Mouse (Mus musculus): ENCODE data around the gene Tia1.

Gene Tia1

DNA sequence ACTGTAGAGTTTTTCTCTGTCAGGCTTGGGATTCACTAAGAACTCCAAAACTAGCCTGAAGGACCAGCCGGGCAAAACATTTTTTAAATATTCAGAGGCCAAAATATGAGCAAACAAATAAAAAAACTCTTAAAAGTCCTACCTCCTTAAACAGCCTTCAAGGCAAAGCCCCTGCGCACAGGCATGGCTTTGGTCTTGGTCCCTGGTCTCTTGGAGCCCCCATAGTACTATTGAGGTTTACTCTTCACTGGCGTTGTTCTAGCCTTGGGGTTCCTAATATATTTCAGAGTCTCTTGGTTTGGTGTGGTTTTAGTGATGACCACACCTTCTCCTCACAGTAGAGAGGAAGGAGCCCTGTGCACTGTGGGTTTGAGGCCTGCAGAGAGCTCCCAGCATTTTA, 27.5 kb downstream of the Tia1 start:
- no peak for DNase-seq (ENCODE audit: low spot score in 2 of 2)

DNA sequence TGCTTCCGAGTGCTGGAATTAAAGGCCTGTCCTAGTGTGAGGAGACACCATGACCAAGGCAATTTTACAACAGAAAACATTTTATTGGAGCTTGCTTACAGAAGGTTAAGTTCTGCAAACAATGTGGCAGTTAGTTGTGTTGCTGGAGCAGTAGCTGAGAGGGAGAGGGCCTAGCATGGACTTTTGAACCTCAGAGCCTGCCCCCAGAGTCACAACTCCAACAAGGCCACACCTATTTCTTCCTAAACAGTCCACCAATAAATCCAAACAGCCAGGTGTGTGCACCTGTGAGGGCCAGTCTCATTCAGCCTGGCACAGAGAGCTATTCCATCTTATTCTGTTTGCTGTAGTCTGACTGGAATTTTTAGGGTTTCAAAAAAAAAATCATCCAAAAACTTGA, 29.7 kb downstream of the Tia1 start:
- no peak for DNase-seq (ENCODE audit: low spot score in 2 of 2)

DNA sequence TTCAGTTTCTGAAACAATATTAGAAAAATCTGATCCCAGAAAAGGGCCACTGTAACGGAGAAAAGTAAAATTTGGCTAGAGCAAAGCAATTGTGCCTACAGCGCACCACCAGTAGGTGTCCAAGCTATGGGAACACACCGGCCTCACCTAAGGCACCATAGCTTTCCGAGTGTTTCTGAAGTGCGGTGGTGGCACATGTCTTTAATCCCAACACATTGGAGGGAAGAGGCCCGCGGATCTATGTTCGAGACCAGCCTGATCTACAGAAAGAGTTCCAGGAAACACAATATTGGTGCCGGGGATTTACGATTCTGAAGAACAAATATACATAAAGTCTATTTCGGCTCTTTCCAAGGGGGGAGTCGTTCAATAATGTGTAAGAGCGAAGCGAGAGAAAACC, 33.7 kb downstream of the Tia1 start:
- peak; percentile 17 to 29 for DNase-seq (ENCODE audit: low spot score in 2 of 2)

DNA sequence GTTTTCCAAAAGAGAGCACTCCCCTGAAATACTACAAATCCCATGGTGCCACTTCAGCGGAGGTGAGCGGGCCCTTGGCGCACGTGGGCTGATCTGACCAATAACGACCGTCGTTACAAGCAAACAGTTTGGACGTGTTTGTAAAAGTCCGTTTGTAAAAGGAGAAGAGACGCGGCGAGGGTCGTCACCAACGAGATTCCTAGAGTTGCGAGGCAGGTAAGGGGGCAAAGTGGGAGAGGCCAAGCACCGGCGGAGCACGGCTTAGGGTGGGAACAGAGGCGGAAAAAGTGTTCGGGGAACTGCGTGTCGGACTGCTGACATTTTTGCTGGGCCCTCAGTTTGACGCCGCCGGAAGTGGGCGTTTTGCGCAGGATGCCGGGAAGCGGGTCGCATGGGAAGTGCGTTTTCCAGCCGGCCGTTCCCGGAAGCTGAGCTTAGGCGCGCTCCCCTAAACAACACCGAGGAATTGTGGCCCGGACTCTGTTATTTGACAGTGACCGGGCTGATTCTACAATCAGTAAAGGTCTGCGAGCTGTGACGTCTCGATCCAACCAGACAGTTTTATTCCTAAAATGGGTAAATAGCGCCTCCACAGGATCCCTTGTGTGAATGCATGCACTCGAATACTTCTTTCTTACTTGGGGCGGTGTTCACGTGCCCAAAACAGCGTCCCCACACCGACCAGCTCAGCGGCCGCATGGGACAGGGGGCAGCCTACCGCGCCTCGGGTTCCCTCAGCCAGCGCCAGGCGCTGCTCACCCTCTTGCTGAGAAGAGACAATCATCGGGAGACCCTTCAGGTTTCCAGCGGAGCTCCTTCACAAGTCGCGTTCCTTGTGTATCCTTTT, 34.5 kb downstream of the Tia1 start, which contains the start of gene C87436:
TSS of gene C87436 (plus strand) at position 103 of the 847 bp plus-strand sequence.
- DNase-seq (ENCODE audit: low spot score in 2 of 2), result peak; percentile 96 to 97

DNA sequence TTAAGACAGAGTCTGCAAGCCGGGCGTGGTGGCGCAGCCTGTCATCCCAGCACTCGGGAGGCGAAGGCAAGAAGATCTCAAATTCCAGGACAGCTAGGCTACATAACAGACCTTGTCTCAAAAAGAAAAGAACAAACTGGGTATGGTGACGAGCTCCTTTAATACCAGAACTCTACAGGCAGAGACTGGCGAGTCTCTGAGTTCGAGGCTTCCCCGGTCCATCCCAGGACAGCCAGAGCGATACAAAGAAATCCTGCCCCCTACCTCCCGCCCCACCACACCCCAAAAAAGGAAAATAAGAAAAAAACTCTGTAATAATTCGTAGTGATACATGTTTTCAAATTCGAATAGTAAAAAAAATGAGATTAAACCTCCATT, 35.1 kb downstream of the Tia1 start:
- no peak for DNase-seq (ENCODE audit: low spot score in 2 of 2)

DNA sequence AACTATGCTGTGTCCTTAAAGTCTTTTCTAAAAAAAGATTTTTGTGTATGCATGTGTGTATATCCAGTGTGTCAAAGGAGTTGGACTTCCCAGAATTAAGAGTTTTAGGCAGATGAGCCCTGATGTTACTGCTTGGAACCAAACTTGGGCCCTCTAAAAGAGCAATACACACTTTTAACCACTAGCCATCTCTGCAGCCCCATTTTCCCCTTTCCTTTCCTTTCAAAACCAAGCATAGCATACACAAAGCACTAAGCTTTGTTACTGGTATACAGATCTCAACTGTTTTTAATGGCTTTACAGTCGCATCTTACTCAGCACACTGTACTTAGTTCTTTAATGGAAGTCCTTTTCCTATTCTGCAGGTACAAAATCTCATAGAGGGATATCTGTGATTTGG, 35.5 kb downstream of the Tia1 start:
- DNase-seq (ENCODE audit: low spot score in 2 of 2), result no peak

DNA sequence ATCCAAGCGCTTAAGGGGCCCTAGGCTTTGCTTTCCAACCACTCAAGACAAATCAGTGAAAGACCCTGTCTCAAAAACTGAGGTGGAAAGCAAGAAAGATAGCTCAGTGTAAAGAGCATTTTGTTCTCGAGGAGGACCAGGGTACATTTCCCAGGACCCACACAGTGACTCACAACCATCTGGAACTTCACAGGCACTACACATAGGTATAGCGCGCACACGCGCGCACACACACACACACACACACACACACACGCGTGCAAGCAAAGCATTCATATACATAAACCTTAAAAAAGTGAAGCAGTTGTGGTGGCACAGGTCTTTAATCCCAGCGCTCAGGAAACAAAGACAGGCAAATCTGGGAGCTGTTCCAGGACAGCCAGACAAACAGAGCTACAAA, 37.6 kb downstream of the Tia1 start:
- DNase-seq (ENCODE audit: low spot score in 2 of 2), result no peak

DNA sequence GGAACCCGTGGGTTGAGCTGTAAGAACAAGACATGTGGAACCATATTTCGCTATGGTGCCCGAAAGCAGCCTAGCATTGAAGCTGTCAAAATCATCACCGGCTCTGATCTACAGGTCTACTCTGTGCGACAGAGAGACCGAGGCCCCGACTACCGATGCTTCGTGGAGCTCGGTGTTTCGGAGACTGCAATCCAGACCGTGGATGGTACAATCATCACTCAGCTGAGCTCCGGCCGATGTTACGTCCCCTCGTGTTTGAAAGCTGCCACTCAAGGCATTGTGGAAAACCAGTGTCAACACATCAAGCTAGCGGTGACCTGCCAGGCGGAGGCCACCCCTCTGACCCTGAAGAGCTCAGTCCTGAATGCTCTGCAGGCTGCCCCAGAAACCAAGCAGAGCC, 41.5 kb downstream of the Tia1 start:
- DNase-seq (ENCODE audit: low spot score in 2 of 2), result no peak

DNA sequence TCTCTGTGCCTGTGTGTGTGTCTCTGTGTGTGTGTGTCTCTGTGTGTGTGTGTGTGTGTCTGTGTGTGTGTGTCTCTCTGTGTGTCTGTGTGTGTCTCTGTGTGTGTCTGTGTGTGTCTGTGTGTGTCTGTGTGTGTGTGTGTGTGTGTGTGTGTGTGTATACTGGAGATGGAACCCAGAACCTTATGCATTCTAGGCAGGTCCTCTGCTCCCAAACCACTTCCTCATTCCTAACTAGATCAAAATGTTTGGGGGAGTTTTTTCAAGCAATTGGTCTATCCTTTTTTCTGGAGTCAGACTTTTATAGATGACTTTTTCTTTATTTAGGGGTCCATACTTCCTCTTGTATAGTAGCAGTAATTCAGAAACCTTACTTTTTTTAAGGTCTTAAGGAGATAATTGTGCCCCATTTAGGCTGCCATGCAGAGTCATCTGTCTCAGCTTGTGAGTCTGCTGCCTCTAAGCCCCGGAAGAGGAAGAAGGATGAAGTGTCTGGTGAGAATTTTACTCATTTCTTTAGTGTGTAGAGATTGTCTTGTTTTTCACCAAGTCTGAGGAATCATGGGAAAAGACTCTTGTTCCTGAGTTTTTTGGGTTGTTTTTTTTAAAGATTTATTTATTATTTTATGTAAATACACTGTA, 43.0 kb downstream of the Tia1 start:
- DNase-seq (ENCODE audit: low spot score in 2 of 2), result no peak

DNA sequence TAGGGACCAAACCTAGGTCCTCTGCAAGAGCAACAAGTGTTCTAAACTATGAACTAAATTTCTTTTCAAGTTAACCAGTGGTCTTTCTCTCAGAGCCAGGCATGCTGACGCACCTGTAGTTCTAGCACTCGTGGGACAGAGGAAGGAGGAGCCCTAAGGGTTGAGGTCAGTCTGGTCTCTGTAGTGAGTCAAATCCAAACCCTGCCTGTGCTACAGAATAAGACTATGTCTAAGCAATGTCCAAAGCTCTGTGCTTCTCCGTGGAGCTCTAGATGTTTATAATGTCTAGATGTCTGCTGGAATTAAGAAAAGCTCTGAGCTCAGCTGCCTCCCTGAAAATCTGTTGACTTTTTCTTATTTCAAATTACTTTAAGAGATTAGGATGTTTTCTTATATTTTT, 52.7 kb downstream of the Tia1 start:
- DNase-seq (ENCODE audit: low spot score in 2 of 2), result no peak

DNA sequence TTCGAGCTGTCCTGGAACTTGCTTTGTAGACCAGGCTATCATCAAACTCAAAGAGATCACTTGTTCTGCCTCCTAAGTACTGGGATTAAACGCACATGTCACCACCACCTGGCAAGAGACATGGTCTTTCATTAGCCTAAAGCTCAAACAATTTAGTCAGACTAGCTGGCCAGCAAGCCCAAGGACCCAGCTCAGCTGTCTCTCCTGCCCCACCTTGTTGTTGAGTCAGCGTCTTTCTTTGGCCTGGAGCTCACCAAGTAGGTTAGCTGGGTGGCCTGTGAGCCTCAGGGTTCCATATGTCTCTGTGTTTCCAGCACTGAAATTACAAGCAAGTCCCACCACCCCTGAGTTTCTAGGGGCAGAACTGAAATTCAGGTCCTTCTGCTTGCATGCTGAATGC, 59.1 kb downstream of the Tia1 start:
- no peak for DNase-seq (ENCODE audit: low spot score in 2 of 2)

DNA sequence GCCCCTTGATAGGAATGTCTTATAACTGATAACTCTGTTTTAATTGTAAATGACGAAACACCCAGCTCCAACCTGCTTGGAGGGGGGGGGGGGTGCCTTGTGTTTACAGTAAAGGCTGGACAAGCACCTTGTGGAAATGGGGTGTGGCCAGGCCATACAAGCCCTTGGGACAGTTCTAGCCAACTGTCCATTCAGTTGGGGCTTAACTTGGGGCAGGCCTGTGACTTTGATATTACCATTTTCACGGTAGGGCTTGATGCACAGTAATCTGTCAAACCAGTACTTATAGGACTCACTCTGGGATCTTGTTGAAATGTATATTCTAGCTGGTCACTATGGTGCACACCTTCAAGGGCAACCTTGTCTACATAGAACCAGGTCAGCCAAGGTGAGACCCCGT, 67.3 kb downstream of the Tia1 start:
- DNase-seq (ENCODE audit: low spot score in 2 of 2), result no peak

DNA sequence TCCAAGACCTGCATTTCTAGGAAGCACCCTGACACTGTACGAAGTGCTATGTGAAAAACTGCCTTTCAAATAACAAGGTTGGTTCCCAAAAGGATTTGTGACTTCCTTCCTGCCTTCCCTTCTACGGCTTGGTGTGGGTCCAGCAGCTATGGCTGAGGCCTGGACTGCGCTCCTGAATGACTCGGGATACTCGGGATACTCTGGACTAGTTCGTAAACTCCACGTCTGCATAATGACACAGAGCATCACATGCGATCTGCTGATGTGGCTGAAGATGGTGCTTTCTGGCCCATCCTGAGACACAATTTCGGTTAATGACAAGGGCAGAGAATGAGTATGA, 67.7 kb downstream of the Tia1 start:
- no peak for DNase-seq (ENCODE audit: low spot score in 2 of 2)

DNA sequence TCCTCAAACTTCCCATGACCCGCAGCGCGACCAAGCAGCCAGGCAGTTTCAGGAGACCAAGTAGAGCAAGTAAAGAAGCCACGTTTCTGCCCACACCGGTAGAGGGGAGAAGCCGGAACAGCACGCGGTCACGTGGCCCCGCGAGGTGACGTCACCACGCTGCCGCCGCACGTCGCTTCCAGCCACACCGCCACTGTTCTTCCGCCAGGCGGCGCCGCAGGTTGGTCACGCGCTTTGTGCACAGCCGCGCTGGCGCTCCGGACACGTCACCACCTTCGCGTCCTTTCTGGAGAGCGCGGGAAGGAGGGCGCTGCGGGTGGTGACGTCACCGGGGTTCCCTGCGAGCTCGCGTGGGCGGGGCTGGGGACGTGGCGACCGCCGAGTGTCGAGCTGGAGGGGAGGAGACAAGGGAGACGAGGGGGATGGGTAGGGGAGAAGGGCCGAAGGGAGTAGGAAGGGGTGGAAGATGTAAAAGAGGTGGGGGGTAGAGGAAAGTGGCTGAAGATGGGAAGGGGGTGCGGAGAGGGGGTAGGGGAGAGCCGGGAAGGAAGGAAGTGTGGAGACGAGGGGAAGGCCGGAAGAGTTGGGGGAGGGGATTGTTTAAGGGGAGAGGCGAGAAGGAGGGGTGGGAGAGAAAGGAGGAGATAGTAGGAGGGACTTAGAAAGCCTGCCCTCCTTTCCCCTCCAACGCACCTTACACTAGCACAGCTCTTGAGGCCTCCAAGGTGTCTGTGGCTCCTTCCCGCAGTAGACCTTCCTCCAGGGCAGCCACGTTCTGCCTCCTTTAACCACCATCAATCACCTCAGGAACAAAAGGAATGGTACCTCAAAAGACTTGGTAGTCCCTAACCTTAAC, 68.3 kb downstream of the Tia1 start:
- peak; percentile 99 to 100 for DNase-seq (ENCODE audit: low spot score in 2 of 2)

DNA sequence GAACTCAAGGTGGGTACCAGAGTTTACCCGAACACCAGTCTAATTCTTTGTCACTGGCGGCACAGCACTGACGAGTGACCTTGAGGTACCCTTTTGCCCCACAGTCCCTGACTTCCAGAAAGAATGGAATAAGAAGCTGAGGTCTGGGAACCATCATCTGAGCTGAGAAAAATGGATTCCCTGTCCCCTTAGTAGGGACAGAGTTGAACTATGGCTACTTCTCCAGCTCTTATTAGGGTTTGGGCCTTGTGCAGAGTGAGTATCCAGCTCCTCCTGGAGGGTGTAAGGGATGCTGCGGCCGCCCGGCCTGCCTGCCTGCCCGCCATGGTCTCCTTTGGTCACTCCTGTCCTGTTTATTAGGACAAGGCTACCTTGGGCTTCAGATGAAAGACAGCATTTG, 69.1 kb downstream of the Tia1 start:
- no peak for DNase-seq (ENCODE audit: low spot score in 2 of 2)

DNA sequence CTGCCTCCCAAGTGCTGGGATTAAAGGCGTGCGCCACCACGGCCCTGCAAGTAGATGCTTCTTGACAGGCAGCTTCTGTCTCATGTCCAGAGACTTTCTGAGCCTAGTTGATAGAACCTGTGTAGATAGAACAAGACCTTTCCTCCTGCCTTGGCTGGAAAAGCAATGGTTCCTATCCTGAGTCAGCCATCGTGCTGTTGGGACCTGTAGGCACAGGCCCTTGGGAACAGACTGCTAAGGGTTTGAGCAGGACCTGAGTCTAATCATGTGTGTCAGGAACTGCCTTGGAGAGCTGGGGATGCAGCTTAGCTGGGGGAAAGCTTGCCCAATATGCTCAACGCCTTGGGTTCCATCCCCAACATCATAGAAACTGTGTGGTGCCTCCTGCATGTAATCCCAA, 70.1 kb downstream of the Tia1 start:
- no peak for DNase-seq (ENCODE audit: low spot score in 2 of 2)

DNA sequence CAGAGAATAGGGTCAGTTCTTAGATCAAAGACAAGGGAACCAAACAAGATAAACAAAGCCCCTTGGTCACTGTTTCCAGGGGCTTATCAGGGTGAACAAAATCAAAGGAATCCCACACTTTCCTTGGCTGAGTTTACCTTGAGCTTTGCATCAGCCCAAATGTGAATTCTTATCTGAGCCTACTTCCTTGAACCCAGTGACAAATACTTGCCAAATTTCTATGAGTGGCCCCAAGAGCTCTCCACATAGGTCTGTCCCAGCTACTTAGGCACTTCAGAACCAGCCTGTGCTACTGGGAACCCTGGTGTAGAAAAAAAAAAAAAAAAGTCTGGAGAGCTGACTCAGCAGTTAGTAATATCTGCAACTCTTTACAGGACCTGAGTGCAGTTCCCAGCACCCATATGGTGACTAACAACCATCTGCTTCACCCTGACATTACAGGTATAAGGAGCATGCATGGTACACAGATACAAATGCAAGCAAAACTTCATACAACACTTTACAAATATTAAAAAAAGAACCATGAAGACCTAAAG, 70.7 kb downstream of the Tia1 start:
- DNase-seq (ENCODE audit: low spot score in 2 of 2), result no peak

DNA sequence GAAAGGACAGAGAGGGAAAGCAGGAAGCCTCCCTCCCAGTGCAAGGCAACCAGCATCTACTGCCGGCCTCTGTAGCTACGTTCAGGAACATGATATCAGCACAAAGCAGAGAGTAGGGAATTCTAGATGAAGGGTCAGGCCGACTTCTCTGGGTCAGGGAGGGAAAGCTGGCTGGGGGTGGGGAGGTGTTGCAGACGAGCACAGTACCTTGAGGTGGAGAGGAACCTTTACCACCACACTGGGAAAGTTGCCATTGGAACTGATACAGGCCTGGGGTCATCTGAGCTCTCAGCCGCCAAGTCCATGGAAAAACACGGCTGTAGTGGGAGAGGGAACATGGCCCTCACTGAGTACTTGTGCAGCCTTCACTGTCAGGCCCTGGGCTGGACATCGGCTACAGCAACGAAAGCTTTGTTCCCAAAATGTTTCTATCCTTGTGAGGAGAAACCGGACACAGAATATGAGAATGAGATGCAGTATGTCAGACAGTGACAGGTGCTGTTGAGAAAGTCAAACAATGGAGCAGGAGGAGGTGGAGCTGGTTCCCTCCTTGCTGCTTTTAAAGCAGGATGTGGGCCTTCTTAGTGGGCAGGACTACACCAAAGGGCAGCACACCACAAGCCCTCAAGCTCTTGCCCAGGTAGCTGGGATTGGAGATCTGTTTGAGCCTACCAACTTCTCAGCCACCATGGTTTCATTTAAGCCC, 71.6 kb downstream of the Tia1 start:
- DNase-seq (ENCODE audit: low spot score in 2 of 2), result no peak

DNA sequence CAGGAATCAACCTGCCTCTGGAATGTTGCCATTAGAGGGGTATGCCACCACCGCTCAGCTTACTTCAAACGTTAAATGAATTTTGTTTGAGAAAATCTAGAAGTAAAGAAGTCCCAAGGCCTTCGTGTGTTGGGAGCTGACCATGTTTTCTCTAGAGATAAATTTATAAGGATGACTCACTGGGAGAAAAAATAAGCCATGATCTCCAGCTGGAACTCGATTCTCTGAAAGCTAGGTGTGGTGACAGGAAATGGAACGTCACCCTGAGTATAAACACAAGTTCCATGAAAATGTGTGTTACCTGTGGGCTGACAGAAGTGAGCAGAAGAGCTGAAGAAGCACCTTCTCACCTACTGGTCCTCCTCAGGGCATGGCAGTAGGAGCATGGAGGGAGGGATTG, 72.9 kb downstream of the Tia1 start:
- no peak for DNase-seq (ENCODE audit: low spot score in 2 of 2)

DNA sequence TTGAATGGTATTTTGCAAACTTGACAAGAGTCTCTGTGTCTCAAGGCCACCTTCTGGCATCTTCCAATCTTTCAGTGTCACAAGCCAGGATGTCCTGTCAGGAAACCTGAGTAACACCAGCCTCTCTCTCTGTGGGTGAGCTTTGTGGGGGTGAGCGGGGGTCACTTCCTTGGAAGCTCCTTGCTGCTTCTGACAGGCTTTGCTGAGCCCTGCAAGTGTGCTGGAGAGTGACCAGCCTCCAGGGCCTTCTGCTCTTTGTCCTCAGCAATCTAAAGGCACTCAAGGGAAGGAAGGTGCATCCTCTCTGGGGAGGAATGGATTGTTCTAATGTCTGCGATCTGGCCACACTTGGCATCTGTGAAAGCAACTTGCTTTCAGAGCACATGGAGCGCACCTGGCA, 75.3 kb downstream of the Tia1 start:
- DNase-seq (ENCODE audit: low spot score in 2 of 2), result no peak

DNA sequence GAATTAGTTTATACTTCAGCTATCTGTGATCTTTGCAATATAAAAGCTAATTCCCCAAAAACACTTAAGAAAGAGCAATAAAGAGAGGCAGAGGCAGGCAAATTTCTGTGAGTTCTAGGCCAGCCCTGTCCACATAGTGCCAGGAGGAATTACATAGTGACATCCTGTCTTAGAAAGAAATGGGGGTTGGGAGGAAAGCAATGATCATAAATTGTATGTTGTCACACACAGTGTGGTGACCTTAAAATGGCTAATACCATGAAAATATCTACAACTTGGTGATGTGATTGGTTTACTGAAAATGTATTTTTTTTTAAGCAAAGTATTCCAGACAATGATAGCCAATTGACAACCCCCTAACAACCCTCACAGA, 75.8 kb downstream of the Tia1 start:
- no peak for DNase-seq (ENCODE audit: low spot score in 2 of 2)
